Mouse (Mus musculus): ENCODE measurements around the gene Zxdc.

Zxdc gene

GRCm38 (mm10) chr6:90377708-90378107 lies 8.4 kb downstream of the Zxdc start:
- no peak for DNase-seq (ENCODE audit: low spot score in 2 of 2)

GRCm38 (mm10) chr6:90381465-90381864 lies 12.2 kb downstream of the Zxdc start:
- no peak for DNase-seq (ENCODE audit: low spot score in 2 of 2)

- DNase-seq (ENCODE audit: low spot score in 2 of 2) = no peak
These were observed 21.3 kb downstream of the Zxdc start for GRCm38 (mm10) chr6:90390629-90391028.

- no peak for DNase-seq (ENCODE audit: low spot score in 2 of 2)
These were observed 24.7 kb downstream of the Zxdc start for GRCm38 (mm10) chr6:90393948-90394347.

GRCm38 (mm10) chr6:90395751-90396150 lies 26.5 kb downstream of the Zxdc start:
- DNase-seq (ENCODE audit: low spot score in 2 of 2) = no peak

GRCm38 (mm10) chr6:90397291-90397690 lies 28.0 kb downstream of the Zxdc start:
- DNase-seq (ENCODE audit: low spot score in 2 of 2) = no peak

GRCm38 (mm10) chr6:90408632-90409031 lies 39.3 kb downstream of the Zxdc start:
- DNase-seq (ENCODE audit: low spot score in 2 of 2) = no peak

- DNase-seq (ENCODE audit: low spot score in 2 of 2) = no peak
These were observed 41.7 kb downstream of the Zxdc start for GRCm38 (mm10) chr6:90410972-90411371.

- DNase-seq (ENCODE audit: low spot score in 2 of 2) = no peak
These were observed 42.6 kb downstream of the Zxdc start for GRCm38 (mm10) chr6:90411926-90412325.

GRCm38 (mm10) chr6:90422565-90422964 lies 53.3 kb downstream of the Zxdc start:
- peak; percentile 70 to 83 for DNase-seq (ENCODE audit: low spot score in 2 of 2)

GRCm38 (mm10) chr6:90425361-90425760 lies 56.1 kb downstream of the Zxdc start:
- DNase-seq (ENCODE audit: low spot score in 2 of 2) = no peak

GRCm38 (mm10) chr6:90426003-90426402 lies 56.7 kb downstream of the Zxdc start:
- no peak for DNase-seq (ENCODE audit: low spot score in 2 of 2)

- peak; percentile 72 to 75 for DNase-seq (ENCODE audit: low spot score in 2 of 2)
These were observed 59.2 kb downstream of the Zxdc start, which contains the start of gene Cfap100 for GRCm38 (mm10) chr6:90428380-90428974. Gene Cfap100, minus strand, starts transcription at chr6:90428797.

- no peak for DNase-seq (ENCODE audit: low spot score in 2 of 2)
These were observed 60.6 kb downstream of the Zxdc start for GRCm38 (mm10) chr6:90429911-90430310.

GRCm38 (mm10) chr6:90431487-90431886 lies 62.2 kb downstream of the Zxdc start:
- DNase-seq (ENCODE audit: low spot score in 2 of 2) = peak in 1 of 2 experiments; percentile 45

GRCm38 (mm10) chr6:90434687-90435086 lies 65.4 kb downstream of the Zxdc start:
- DNase-seq (ENCODE audit: low spot score in 2 of 2) = no peak

- peak; percentile 58 to 78 for DNase-seq (ENCODE audit: low spot score in 2 of 2)
These were observed 65.9 kb downstream of the Zxdc start for GRCm38 (mm10) chr6:90435195-90435618.

GRCm38 (mm10) chr6:90436192-90436907 lies 67.1 kb downstream of the Zxdc start:
- DNase-seq (ENCODE audit: low spot score in 2 of 2) = no peak

GRCm38 (mm10) chr6:90437041-90437440 lies 67.7 kb downstream of the Zxdc start:
- DNase-seq (ENCODE audit: low spot score in 2 of 2) = no peak

GRCm38 (mm10) chr6:90446883-90447282 lies 77.6 kb downstream of the Zxdc start:
- DNase-seq (ENCODE audit: low spot score in 2 of 2) = no peak

- peak in 1 of 2 experiments; percentile 67 for DNase-seq (ENCODE audit: low spot score in 2 of 2)
These were observed 80.9 kb downstream of the Zxdc start for GRCm38 (mm10) chr6:90450179-90450578.

GRCm38 (mm10) chr6:90450697-90451096 lies 81.4 kb downstream of the Zxdc start:
- DNase-seq (ENCODE audit: low spot score in 2 of 2) = peak; percentile 31 to 48

- DNase-seq (ENCODE audit: low spot score in 2 of 2) = no peak
These were observed 82.2 kb downstream of the Zxdc start for GRCm38 (mm10) chr6:90451512-90451911.

All from frontal cortex, postnatal 10 days (tissue).